Mouse (Mus musculus) intestine, embryonic 15.5 days (tissue): ENCODE results near the gene Klk14. TPM values are rescaled to one million over a fixed set of nuclear protein-coding genes. Genes with fewer than 3 reads are reported as not detected.

Source experiments
- polyA plus RNA-seq: library from polyadenylated mRNA; unstranded; fragments of >200 nt; fragmentation: Nextera tagmentation; extraction: Ambion mirVana; gene quantifications from 2 replicates; pipeline ENCODE4 v1.2.1, GENCODE M21; 2015

Klk14 gene
- polyA plus RNA-seq, 1 experiment from 2014 or later, result 0.15 TPM

Other genes with a start within 250 kb of the Klk14 start
- 0.23 TPM in 1 of 2 replicates, not detected in the other for gene Cldnd2, start 249.6 kb upstream of the Klk14 start, polyA plus RNA-seq
- gene Etfb, start 246.3 kb upstream of the Klk14 start, polyA plus RNA-seq, result 429 and 478 TPM in 2 replicates
- 0.40 and 0.52 TPM in 2 replicates for gene Gm45233, start 246.3 kb upstream of the Klk14 start, polyA plus RNA-seq
- gene Vsig10l, start 227.3 kb upstream of the Klk14 start, polyA plus RNA-seq, result 2.4 and 4.1 TPM in 2 replicates
- gene Iglon5, start 200.3 kb upstream of the Klk14 start, polyA plus RNA-seq, result 0.38 and 0.56 TPM in 2 replicates
- not detected in 2 replicates for gene 4931406B18Rik, start 184.5 kb upstream of the Klk14 start, polyA plus RNA-seq
- gene Cd33, start 146.0 kb upstream of the Klk14 start, polyA plus RNA-seq, result 1.8 and 1.9 TPM in 2 replicates
- 2.7 and 2.8 TPM in 2 replicates for gene Zfp658, start 128.2 kb upstream of the Klk14 start, polyA plus RNA-seq
- 8.7 and 10.1 TPM in 2 replicates for gene Zfp719, start 110.8 kb upstream of the Klk14 start, polyA plus RNA-seq
- gene Zfp819, start 83.2 kb upstream of the Klk14 start, polyA plus RNA-seq, result 0.09 TPM in 2 replicates
- gene Ceacam18, start 55.7 kb upstream of the Klk14 start, polyA plus RNA-seq, result 4.7 and 5.2 TPM in 2 replicates
- 1.6 and 1.8 TPM in 2 replicates for gene Siglece, start 30.3 kb upstream of the Klk14 start, polyA plus RNA-seq
- 12.7 and 12.8 TPM in 2 replicates for gene Ctu1, start 18.4 kb upstream of the Klk14 start, polyA plus RNA-seq
- 0.18 and 0.60 TPM in 2 replicates for gene Klk13, start 22.1 kb downstream of the Klk14 start, polyA plus RNA-seq
- gene Klk12, start 78.5 kb downstream of the Klk14 start, polyA plus RNA-seq, result not detected in 2 replicates
- 0.46 and 0.58 TPM in 2 replicates for gene Klk11, start 84.2 kb downstream of the Klk14 start, polyA plus RNA-seq
- gene Klk10, start 90.6 kb downstream of the Klk14 start, polyA plus RNA-seq, result 3.0 and 3.4 TPM in 2 replicates
- not detected in 2 replicates for gene Klk9, start 101.5 kb downstream of the Klk14 start, polyA plus RNA-seq
- 14.5 and 15.1 TPM in 2 replicates for gene Klk8, start 107.2 kb downstream of the Klk14 start, polyA plus RNA-seq
- gene Klk7, start 120.9 kb downstream of the Klk14 start, polyA plus RNA-seq, result not detected in 2 replicates
- not detected in 2 replicates for gene Klk6, start 134.1 kb downstream of the Klk14 start, polyA plus RNA-seq
- not detected in 2 replicates for gene Klk5, start 151.6 kb downstream of the Klk14 start, polyA plus RNA-seq
- gene Klk4, start 190.7 kb downstream of the Klk14 start, polyA plus RNA-seq, result not detected in 2 replicates
- gene Klk15, start 243.3 kb downstream of the Klk14 start, polyA plus RNA-seq, result not detected in 2 replicates